Comparison of ENCODE assay signal across 13 mouse cellular contexts in the genomic region with DNA sequence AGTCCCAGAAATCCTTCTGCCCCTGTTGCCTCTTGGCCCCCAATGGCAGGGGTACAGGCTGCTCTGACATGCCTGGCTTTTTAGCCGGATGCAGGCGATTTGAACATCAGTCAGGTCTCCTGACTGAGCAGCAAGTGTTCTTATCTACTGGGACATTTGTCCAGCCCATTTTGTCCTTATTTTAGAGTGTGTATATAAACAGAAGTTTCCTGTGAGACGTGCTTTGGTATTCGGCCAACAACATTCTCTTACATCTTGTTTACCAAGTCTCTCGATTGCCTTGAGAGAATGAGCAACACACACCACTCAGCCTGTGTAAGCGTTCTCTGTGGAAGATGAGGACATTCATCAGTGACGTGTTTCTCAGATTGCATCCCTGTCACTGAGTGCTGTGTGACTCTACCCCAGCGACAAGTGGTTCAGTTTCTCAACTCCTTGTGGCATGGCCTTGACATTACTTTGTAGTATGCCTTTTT. TPM values are rescaled to one million over a fixed set of nuclear protein-coding genes. Genes with fewer than 3 reads are reported as not detected.
DNase-seq lines count a peak whose midpoint lies in the region; ATAC-seq and TF ChIP-seq lines count a peak whose summit lies in the region.
"Had no signal": no experiment of that assay in that cellular context is flagged by ENCODE, and none has a peak within 500 bp of the region (broad histone marks: within the 10 kb centered on the region; RNA-seq: fewer than 3 reads in every experiment).

No protein-coding gene starts in this region.

- H3K4me1 ChIP-seq in heart, adult 2 months (ENCODE audit: control insufficient read depth, insufficient read depth, low read length): peaks cover 7% of the 10 kb centered on the region
- H3K4me1 ChIP-seq in heart, embryonic 12.5 days (replicated peaks): peaks cover 4% of the 10 kb centered on the region
- no peaks in the 10 kb centered on the region; the same call in 1 of the 2 replicates for H3K4me1 ChIP-seq in cortical plate, adult 2 months (ENCODE audit: control insufficient read depth, insufficient read depth, low read length)
- H3K4me1 ChIP-seq in liver, postnatal 0 days (ENCODE audit: insufficient read depth): peaks cover 5% of the 10 kb centered on the region

- DNase-seq in heart, adult 2 months: peak; percentile 42
- DNase-seq in 3T3-L1 (ENCODE audit: low read depth, low spot score): peak; percentile 59
- no peak for DNase-seq in liver, postnatal 0 days
- DNase-seq in embryo, embryonic 9.5 days (ENCODE audit: extremely low spot score): no peak
- no peak for DNase-seq in urinary bladder, postnatal 36 days (ENCODE audit: low spot score in 2 of 2)
- no peak for DNase-seq in thymus, adult 18-20 months
- DNase-seq: cerebellum, postnatal 14 days; right cerebral cortex, postnatal 14 days had no signal

- no peak for ATAC-seq in heart, embryonic 12.5 days (ENCODE audit: insufficient number of reproducible peaks, low FRiP score)
- ATAC-seq in liver, postnatal 0 days: peak; percentile 65
- ATAC-seq: midbrain, embryonic 16.5 days had no signal

- H3K4me3 ChIP-seq in heart, adult 2 months: no peak overlapping the region
- H3K4me3 ChIP-seq in heart, embryonic 12.5 days: no peak overlapping the region
- no peak overlapping the region for H3K4me3 ChIP-seq in cortical plate, adult 2 months (ENCODE audit: insufficient read depth, low read length)
- H3K4me3 ChIP-seq in liver, postnatal 0 days (ENCODE audit: low read depth, low read length): no peak overlapping the region
- H3K4me3 ChIP-seq: forebrain, embryonic 12.5 days; hindbrain, embryonic 10.5 days had no signal

- H3K27me3 ChIP-seq in heart, adult 2 months (ENCODE audit: control insufficient read depth, insufficient read depth, low read length): no peaks in the 10 kb centered on the region
- no peaks in the 10 kb centered on the region for H3K27me3 ChIP-seq in heart, embryonic 12.5 days (replicated peaks)
- H3K27me3 ChIP-seq in liver, postnatal 0 days (ENCODE audit: insufficient read depth, low read length): no peaks in the 10 kb centered on the region
- H3K27me3 ChIP-seq: forebrain, embryonic 12.5 days had no signal

- H3K4me2 ChIP-seq in heart, embryonic 12.5 days: no peak overlapping the region
- no peak overlapping the region for H3K4me2 ChIP-seq in liver, postnatal 0 days (ENCODE audit: low read depth, low read length)
- H3K4me2 ChIP-seq: forebrain, embryonic 12.5 days had no signal

- no peak for TF ChIP-seq EP300 in heart, adult 2 months (IDR thresholded peaks at IDR 0.05; ENCODE audit: insufficient read depth, low read depth, low read length)
- peak; percentile 66; the same call in 1 of the 2 replicates for TF ChIP-seq EP300 in liver, postnatal 0 days (IDR thresholded peaks at IDR 0.05; ENCODE audit: low read depth)

- no peak overlapping the region for H3K9ac ChIP-seq in heart, adult 2 months (ENCODE audit: low read depth, low read length)
- H3K9ac ChIP-seq in heart, embryonic 12.5 days: no peak overlapping the region
- no peak overlapping the region for H3K9ac ChIP-seq in liver, postnatal 0 days (replicated peaks)
- H3K9ac ChIP-seq: forebrain, embryonic 12.5 days had no signal

- H3K79me2 ChIP-seq in heart, adult 2 months (replicated peaks; ENCODE audit: control insufficient read depth, insufficient read depth, low read length): no peaks in the 10 kb centered on the region

- intact Hi-C loops in heart, adult 2 months (cut with DNase I): no loop called here

- no peaks in the 10 kb centered on the region for H3K36me3 ChIP-seq in heart, adult 2 months (ENCODE audit: control insufficient read depth, insufficient read depth, low read length)
- H3K36me3 ChIP-seq in heart, embryonic 12.5 days: no peaks in the 10 kb centered on the region
- no peaks in the 10 kb centered on the region for H3K36me3 ChIP-seq in liver, postnatal 0 days (replicated peaks; ENCODE audit: insufficient read depth, low read length)
- H3K36me3 ChIP-seq: forebrain, embryonic 12.5 days; hindbrain, embryonic 10.5 days had no signal

- TF ChIP-seq CTCF in heart, adult 2 months (IDR thresholded peaks at IDR 0.05): no peak
- no peak for TF ChIP-seq CTCF in cortical plate, adult 2 months (IDR thresholded peaks at IDR 0.05; ENCODE audit: extremely low read depth, insufficient read depth, low read length)
- no peak for TF ChIP-seq CTCF in liver, postnatal 0 days (IDR thresholded peaks at IDR 0.05; ENCODE audit: low read depth)

- no peak for TF ChIP-seq POLR2A in heart, adult 2 months (IDR thresholded peaks at IDR 0.05; ENCODE audit: insufficient read depth, low read depth, low read length)
- TF ChIP-seq POLR2A in cortical plate, adult 2 months (IDR thresholded peaks at IDR 0.05; ENCODE audit: extremely low read depth, insufficient read depth, low read length): no peak

- 27% methylated on average over 8 of the region's 8 CpGs for WGBS in heart, adult 2 months
- 41% methylated on average over 8 of the region's 8 CpGs for WGBS in heart, embryonic 12.5 days
- 38% methylated on average over 8 of the region's 8 CpGs for whole genome bisulfite sequencing in liver, postnatal 0 days (ENCODE audit: insufficient replicate concordance)

- H3K27ac ChIP-seq in heart, adult 2 months: peak overlapping the region; percentile 65
- no peak overlapping the region for H3K27ac ChIP-seq in heart, embryonic 12.5 days (ENCODE audit: poor library complexity, severe bottlenecking)
- H3K27ac ChIP-seq in cortical plate, adult 2 months (ENCODE audit: insufficient read depth, low read length): peak overlapping the region; percentile 90
- peak overlapping the region; percentile 66 for H3K27ac ChIP-seq in liver, postnatal 0 days (ENCODE audit: low read depth)
- H3K27ac ChIP-seq: forebrain, embryonic 12.5 days; hindbrain, embryonic 10.5 days had no signal

- no peaks in the 10 kb centered on the region; the same call in 1 of the 2 replicates for H3K9me3 ChIP-seq in heart, embryonic 12.5 days (replicated peaks)
- H3K9me3 ChIP-seq in liver, postnatal 0 days (ENCODE audit: low read length): no peaks in the 10 kb centered on the region
- H3K9me3 ChIP-seq: forebrain, embryonic 12.5 days; hindbrain, embryonic 10.5 days had no signal

RNA-seq across cellular contexts. Expression of a gene that starts 5.4 kb away (rescaled TPM):
- total RNA-seq in heart, adult 2 months (2021): 100 to 1,000 TPM; 126 to 137 TPM
- 131 and 179 TPM in 2 replicates for polyA plus RNA-seq in heart, adult 2 months (2012; rRNA removed)
- polyA plus RNA-seq in heart, embryonic 12.5 days (2016; fragmentation: Nextera tagmentation; extraction: Ambion mirVana): 341 and 342 TPM in 2 replicates
- 360 and 369 TPM in 2 replicates for polyA plus RNA-seq in cortical plate, adult 2 months (2012; rRNA removed)
- polyA plus RNA-seq in liver, postnatal 0 days (2015; fragmentation: Nextera tagmentation; extraction: Ambion mirVana): 124 and 132 TPM in 2 replicates

RNA-seq across cellular contexts. Expression of a gene that starts 29.9 kb away (rescaled TPM):
- 1 to 10 TPM; 1.1 to 1.6 TPM for total RNA-seq in heart, adult 2 months (2021)
- polyA plus RNA-seq in heart, adult 2 months (2012; rRNA removed): 2.0 and 3.3 TPM in 2 replicates
- 2.4 and 2.8 TPM in 2 replicates for polyA plus RNA-seq in heart, embryonic 12.5 days (2016; fragmentation: Nextera tagmentation; extraction: Ambion mirVana)
- 4.9 and 5.4 TPM in 2 replicates for polyA plus RNA-seq in cortical plate, adult 2 months (2012; rRNA removed)
- 2.4 TPM in 2 replicates for polyA plus RNA-seq in liver, postnatal 0 days (2015; fragmentation: Nextera tagmentation; extraction: Ambion mirVana)

RNA-seq across cellular contexts. Expression of a gene that starts 43.7 kb away (rescaled TPM):
- total RNA-seq in heart, adult 2 months (2021): 1 to 10 TPM; 4.0 to 5.0 TPM
- 7.3 and 8.1 TPM in 2 replicates for polyA plus RNA-seq in heart, adult 2 months (2012; rRNA removed)
- 3.4 and 4.4 TPM in 2 replicates for polyA plus RNA-seq in heart, embryonic 12.5 days (2016; fragmentation: Nextera tagmentation; extraction: Ambion mirVana)
- 49.9 and 53.1 TPM in 2 replicates for polyA plus RNA-seq in cortical plate, adult 2 months (2012; rRNA removed)
- 0.59 and 0.73 TPM in 2 replicates for polyA plus RNA-seq in liver, postnatal 0 days (2015; fragmentation: Nextera tagmentation; extraction: Ambion mirVana)

Comparison
In these comparisons a context has a peak if more than half of its experiments do, and no peak if none do; other contexts are left out.
1. DNase-seq: peak in heart, adult 2 months (2 of 2) and 3T3-L1 (single experiment); none in liver, postnatal 0 days (single experiment), embryo, embryonic 9.5 days (single experiment), urinary bladder, postnatal 36 days (0 of 2) and thymus, adult 18-20 months (0 of 2).